Mouse (Mus musculus) small intestine, adult 2 months (tissue): ENCODE measurements around the gene Bcl9. TPM values are rescaled to one million over a fixed set of nuclear protein-coding genes. Genes with fewer than 3 reads are reported as not detected.

Experiments used
- H3K27ac ChIP-seq: fragments of 200-500 bp; 2 replicates; pipeline ENCODE4 v1.5.1; 2012; ENCODE audit warnings: low read depth, low read length, control low read depth, inconsistent platforms; ENCODE audit not compliant: insufficient read depth
- H3K27me3 ChIP-seq: fragments of 200-500 bp; 2 replicates; pipeline ENCODE4 v1.6.1; 2012; ENCODE audit warnings: mild to moderate bottlenecking, moderate library complexity, low read length, inconsistent platforms; ENCODE audit not compliant: control insufficient read depth, insufficient read depth
- H3K36me3 ChIP-seq: fragments of 200-500 bp; 2 replicates; pipeline ENCODE4 v1.6.1; 2012; ENCODE audit warnings: mild to moderate bottlenecking, low read length, control low read depth, inconsistent platforms; ENCODE audit not compliant: control insufficient read depth, insufficient read depth
- H3K4me1 ChIP-seq: fragments of 200-500 bp; 2 replicates; pipeline ENCODE4 v1.6.1; 2012; ENCODE audit warnings: low read length, inconsistent platforms, mixed read lengths; ENCODE audit not compliant: control insufficient read depth, insufficient read depth, insufficient read length
- H3K4me3 ChIP-seq: fragments of 200-500 bp; 2 replicates; pipeline ENCODE4 v1.5.1; 2012; ENCODE audit warnings: low read depth, mild to moderate bottlenecking, control low read depth, inconsistent platforms, low read length, moderate library complexity
- CTCF ChIP-seq: fragments of 200-500 bp; IDR thresholded peaks from 2 replicates; pipeline ENCODE4 v1.5.1; 2012; ENCODE audit warnings: low read depth, mild to moderate bottlenecking, control low read depth, inconsistent platforms, low read length, moderate library complexity, mixed read lengths; ENCODE audit not compliant: insufficient replicate concordance, insufficient read length; ENCODE audit errors: extremely low read depth
- POLR2A ChIP-seq: fragments of 200-500 bp; IDR thresholded peaks from 2 replicates; pipeline ENCODE4 v1.6.1; 2012; ENCODE audit warnings: low read depth, mild to moderate bottlenecking, control low read depth, inconsistent platforms, low read length, moderate library complexity
- WGBS: fragments of 180-500 bp; shearing (Covaris S2); methylation state at CpG from one replicate; pipeline ENCODE4 v1.1.7; 2018; 5-methylcytosine and 5-hydroxymethylcytosine counted together
- polyA plus RNA-seq: library from polyadenylated mRNA; depleted of rRNA; stranded (reverse); fragments of >200 nt; gene quantifications from 2 replicates; pipeline ENCODE4 v1.2.3, GENCODE M21; 2012; rRNA removed

The Bcl9 gene
- polyA plus RNA-seq: 7.0 and 16.5 TPM in 2 replicates

GRCm38 (mm10) chr3:97297553-97298432 is at the start of gene Bcl9:
Bcl9 (minus strand) TSS chr3:97297917.
- Histone ChIP-seq H3K4me3 (peak within 1 kb of the TSS; percentile 76), H3K36me3 (no peaks in the 10 kb centered on the region), H3K4me1 (peaks cover 4% of the 10 kb centered on the region), H3K27ac (peak within 1 kb of the TSS; percentile 50), H3K27me3 (no peaks in the 10 kb centered on the region)
- 1% methylated on average over 21 of the region's 21 CpGs for WGBS
- TF ChIP-seq CTCF (no peak), POLR2A (no peak)

GRCm38 (mm10) chr3:97339193-97339576 is 41.5 kb upstream of the Bcl9 start:
- TF ChIP-seq POLR2A: no peak
- TF ChIP-seq CTCF: no peak

GRCm38 (mm10) chr3:97338522-97339192 is 40.9 kb upstream of the Bcl9 start:
- Histone ChIP-seq H3K27me3 (no peaks in the 10 kb centered on the region), H3K4me1 (no peaks in the 10 kb centered on the region), H3K27ac (no peak overlapping the region), H3K4me3 (no peak overlapping the region), H3K36me3 (no peaks in the 10 kb centered on the region)
- 31% methylated on average over 13 of the region's 13 CpGs for WGBS
- TF ChIP-seq CTCF (peak; percentile 81; the same call in 1 of the 2 replicates), POLR2A (no peak)

More at GRCm38 (mm10) chr3:97339193-97339576, 41.5 kb upstream of the Bcl9 start:
- Histone ChIP-seq H3K4me1 (no peaks in the 10 kb centered on the region), H3K4me3 (no peak overlapping the region), H3K27me3 (no peaks in the 10 kb centered on the region), H3K36me3 (no peaks in the 10 kb centered on the region), H3K27ac (no peak overlapping the region)
- 68% methylated on average over 5 of the region's 5 CpGs for WGBS

DNA sequence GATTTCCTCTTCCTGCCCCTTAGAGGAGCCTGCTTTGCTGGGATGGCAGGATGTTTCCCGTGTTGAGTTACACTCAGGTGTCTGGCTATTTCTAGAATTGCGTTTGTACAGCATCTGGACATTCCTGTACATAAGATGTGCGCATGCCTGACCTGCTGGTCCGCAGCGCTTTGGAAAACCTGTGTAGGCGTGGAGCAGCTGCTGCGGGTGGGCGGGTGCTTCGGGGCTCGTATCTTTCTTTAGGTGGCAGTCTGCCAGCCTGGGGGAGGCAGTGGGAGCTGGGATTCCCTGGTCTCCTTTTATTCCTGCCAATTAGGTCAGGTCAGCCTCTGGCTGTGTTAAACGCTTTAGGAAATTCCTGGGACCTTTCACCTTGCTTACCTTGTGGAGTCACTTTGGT is 39.6 kb upstream of the Bcl9 start:
- H3K36me3 ChIP-seq: no peaks in the 10 kb centered on the region
- no peak overlapping the region for H3K27ac ChIP-seq
- no peaks in the 10 kb centered on the region for H3K27me3 ChIP-seq
- no peak overlapping the region for H3K4me3 ChIP-seq
- no peak for TF ChIP-seq POLR2A
- TF ChIP-seq CTCF: no peak
- WGBS: 12% methylated on average over 11 of the region's 11 CpGs
- no peaks in the 10 kb centered on the region for H3K4me1 ChIP-seq

GRCm38 (mm10) chr3:97336331-97336730 is 38.6 kb upstream of the Bcl9 start:
- no peaks in the 10 kb centered on the region for H3K27me3 ChIP-seq
- H3K4me1 ChIP-seq: no peaks in the 10 kb centered on the region
- H3K27ac ChIP-seq: no peak overlapping the region
- WGBS: 82% methylated on average over 4 of the region's 4 CpGs
- no peak for TF ChIP-seq CTCF
- TF ChIP-seq POLR2A: no peak
- no peak overlapping the region for H3K4me3 ChIP-seq
- no peaks in the 10 kb centered on the region for H3K36me3 ChIP-seq

DNA sequence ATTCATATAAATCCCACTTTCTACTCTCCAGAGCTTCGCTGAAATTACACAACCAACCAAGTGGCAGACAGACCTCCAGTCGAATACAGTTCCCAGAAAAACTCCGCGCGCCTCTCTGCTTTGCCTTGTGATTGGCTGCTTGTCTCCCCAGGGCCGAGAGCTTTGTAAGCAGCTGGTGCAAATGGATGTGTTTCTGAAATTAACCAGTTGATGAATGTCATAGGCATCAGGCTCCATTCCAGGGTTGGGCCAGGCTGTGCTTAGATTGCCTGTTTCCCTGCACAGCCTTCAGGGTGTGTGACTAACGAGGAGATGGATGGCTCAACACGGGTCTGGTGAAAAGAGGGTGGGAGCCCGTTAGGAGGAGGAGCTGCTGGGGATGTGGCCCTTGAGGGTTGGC is 36.9 kb upstream of the Bcl9 start:
- 66% methylated on average over 9 of the region's 9 CpGs for WGBS

DNA sequence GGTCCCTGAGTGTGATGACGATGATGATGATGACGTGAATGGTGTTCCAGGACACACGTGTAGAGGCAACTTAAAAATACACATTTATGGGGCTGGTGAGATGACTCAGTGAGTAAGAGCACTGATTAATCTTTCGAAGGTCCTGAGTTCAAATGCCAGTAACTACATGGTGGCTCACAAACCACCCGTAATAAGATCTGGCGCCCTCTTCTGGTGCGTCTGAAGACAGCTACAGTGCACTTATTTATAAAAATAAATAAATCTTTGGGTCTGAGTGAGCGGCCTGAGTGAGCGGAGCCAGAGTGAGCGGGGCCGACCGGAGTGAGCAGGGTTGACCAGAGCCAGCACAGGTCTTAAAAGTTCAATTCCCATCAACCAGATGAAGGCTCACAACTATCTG is 34.5 kb upstream of the Bcl9 start:
- H3K27me3 ChIP-seq: no peaks in the 10 kb centered on the region
- H3K36me3 ChIP-seq: no peaks in the 10 kb centered on the region
- no peaks in the 10 kb centered on the region for H3K4me1 ChIP-seq
- no peak overlapping the region for H3K4me3 ChIP-seq
- no peak overlapping the region for H3K27ac ChIP-seq
- WGBS: 74% methylated on average over 12 of the region's 12 CpGs
- TF ChIP-seq POLR2A (no peak), CTCF (peak; percentile 29; the same call in 1 of the 2 replicates)

More for the DNA sequence above, 36.9 kb upstream of the Bcl9 start:
- H3K27ac ChIP-seq: no peak overlapping the region
- TF ChIP-seq CTCF (no peak), POLR2A (no peak)
- H3K4me1 ChIP-seq: no peaks in the 10 kb centered on the region
- no peak overlapping the region for H3K4me3 ChIP-seq
- H3K36me3 ChIP-seq: no peaks in the 10 kb centered on the region
- no peaks in the 10 kb centered on the region for H3K27me3 ChIP-seq

DNA sequence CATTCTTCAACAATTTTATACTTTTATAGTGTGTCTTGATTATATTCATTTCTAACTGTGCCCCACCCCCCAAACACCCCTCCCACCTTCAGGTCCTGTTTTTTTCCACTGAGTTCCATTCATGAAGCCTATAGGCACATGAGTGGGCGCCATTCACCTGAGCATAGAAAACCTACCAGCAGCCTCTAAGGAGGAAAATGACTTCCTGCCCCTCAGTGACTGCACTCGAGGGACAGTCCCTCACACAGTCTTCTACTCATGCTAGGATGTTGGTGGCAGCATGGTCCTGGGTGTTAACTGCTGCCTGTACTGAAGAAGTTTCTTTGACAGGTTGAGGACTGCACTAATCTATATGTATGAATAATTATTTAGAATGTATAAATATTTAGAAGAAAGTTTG is 30.1 kb upstream of the Bcl9 start:
- no peaks in the 10 kb centered on the region for H3K27me3 ChIP-seq
- no peak overlapping the region for H3K4me3 ChIP-seq
- H3K4me1 ChIP-seq: no peaks in the 10 kb centered on the region
- TF ChIP-seq CTCF (no peak), POLR2A (no peak)
- H3K36me3 ChIP-seq: no peaks in the 10 kb centered on the region
- no peak overlapping the region for H3K27ac ChIP-seq
- WGBS: 86% methylated on average over 2 of the region's 2 CpGs
